Mouse (Mus musculus): ENCODE measurements around the gene Spns3. TPM values are rescaled to one million over a fixed set of nuclear protein-coding genes. Genes with fewer than 3 reads are reported as not detected.
A peak's percentile ranks its signal among the peaks of the same experiment; 100 is the strongest.

Gene Spns3
- total and polyA plus RNA-seq, 2 experiments from 2014 or later, result 0.22 TPM; not detected in 1

DNA sequence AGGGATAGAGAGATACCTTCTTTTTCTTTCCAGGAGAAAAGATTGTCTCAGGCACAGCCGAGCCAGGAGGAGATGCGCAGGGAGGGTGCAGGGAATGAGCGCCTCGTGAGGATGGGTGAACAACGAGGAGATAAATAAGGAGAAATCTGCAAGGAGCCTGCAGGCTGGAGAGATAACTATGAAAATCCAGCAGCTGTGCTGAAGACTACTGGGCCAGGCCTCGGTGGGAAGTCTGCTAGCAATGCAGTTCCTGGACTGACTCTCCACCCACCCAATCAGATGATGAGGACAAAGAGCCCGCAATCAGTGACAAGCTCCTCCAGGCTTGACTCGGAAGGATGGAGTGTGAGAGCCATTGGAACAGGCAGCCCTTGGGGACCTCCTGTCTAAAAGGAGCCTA is 48.1 kb downstream of the Spns3 start:
- Histone ChIP-seq H3K27ac (ENCODE audit: low read depth, low read length) (no peak overlapping the region), H3K4me1 (ENCODE audit: insufficient read depth, low read length) (no peaks in the 10 kb centered on the region; the same call in 1 of the 2 replicates), H3K4me3 (ENCODE audit: low read depth, low read length) (no peak overlapping the region), H3K36me3 (ENCODE audit: insufficient read depth, low read length) (no peaks in the 10 kb centered on the region), H3K9ac (replicated peaks; ENCODE audit: low read length, poor library complexity, severe bottlenecking) (no peak overlapping the region), H3K9me3 (ENCODE audit: low read length) (no peaks in the 10 kb centered on the region), H3K4me2 (ENCODE audit: low read depth, low read length, poor library complexity, severe bottlenecking) (no peak overlapping the region), H3K27me3 (ENCODE audit: insufficient read depth, low read length) (no peaks in the 10 kb centered on the region)
- 18% methylated on average over 8 of the region's 8 CpGs for WGBS
- ATAC-seq (ENCODE audit: low FRiP score) (no peak), DNase-seq (ENCODE audit: low spot score) (peak; percentile 48)
- TF ChIP-seq CTCF (IDR thresholded peaks at IDR 0.05), result no peak

DNA sequence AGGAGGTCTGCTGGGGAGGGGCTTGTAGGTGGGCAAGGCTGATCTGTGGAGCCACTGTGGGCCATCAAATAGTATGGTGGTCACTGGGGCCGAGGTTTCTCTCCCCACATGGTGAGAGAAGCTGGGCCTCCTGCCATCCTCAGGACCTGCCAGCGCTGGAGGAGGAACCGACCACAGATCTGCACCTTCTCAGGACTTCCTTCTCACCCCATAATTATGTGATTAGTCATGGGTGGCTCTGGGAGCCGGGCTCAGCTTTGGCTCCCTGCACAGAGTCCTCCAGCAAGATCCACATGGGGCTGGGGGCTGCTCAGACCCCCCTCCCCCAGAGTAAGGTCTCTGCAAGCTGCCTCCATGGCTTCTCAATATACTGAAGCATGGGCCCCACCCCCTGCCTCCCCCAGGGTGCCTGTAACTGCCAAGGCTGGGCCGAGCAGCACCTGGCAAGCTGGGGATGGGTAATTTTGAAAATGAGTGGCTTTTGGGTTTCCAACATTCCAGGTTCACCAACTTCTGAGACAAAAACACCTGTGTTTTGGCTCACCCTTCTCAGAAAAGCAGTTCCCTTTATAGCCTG is 48.8 kb downstream of the Spns3 start:
- no peak for DNase-seq (ENCODE audit: low spot score)
- Histone ChIP-seq H3K9ac (replicated peaks; ENCODE audit: low read length, poor library complexity, severe bottlenecking) (no peak overlapping the region), H3K27me3 (ENCODE audit: insufficient read depth, low read length) (no peaks in the 10 kb centered on the region), H3K4me1 (ENCODE audit: insufficient read depth, low read length) (no peaks in the 10 kb centered on the region; the same call in 1 of the 2 replicates), H3K4me3 (ENCODE audit: low read depth, low read length) (no peak overlapping the region), H3K9me3 (ENCODE audit: low read length) (no peaks in the 10 kb centered on the region), H3K36me3 (ENCODE audit: insufficient read depth, low read length) (no peaks in the 10 kb centered on the region), H3K27ac (ENCODE audit: low read depth, low read length) (no peak overlapping the region), H3K4me2 (ENCODE audit: low read depth, low read length, poor library complexity, severe bottlenecking) (no peak overlapping the region)
- no peak for ATAC-seq (ENCODE audit: low FRiP score)
- 31% methylated on average over 5 of the region's 5 CpGs for WGBS
- no peak for TF ChIP-seq CTCF (IDR thresholded peaks at IDR 0.05)

GRCm38 (mm10) chr11:72500139-72500538 is 50.2 kb downstream of the Spns3 start:
- H3K27me3 ChIP-seq (ENCODE audit: insufficient read depth, low read length), result no peaks in the 10 kb centered on the region
- TF ChIP-seq CTCF (IDR thresholded peaks at IDR 0.05), result no peak
- no peaks in the 10 kb centered on the region; the same call in 1 of the 2 replicates for H3K4me1 ChIP-seq (ENCODE audit: insufficient read depth, low read length)
- no peak overlapping the region for H3K4me2 ChIP-seq (ENCODE audit: low read depth, low read length, poor library complexity, severe bottlenecking)
- ATAC-seq (ENCODE audit: low FRiP score) (no peak), DNase-seq (ENCODE audit: low spot score) (no peak)
- no peak overlapping the region for H3K27ac ChIP-seq (ENCODE audit: low read depth, low read length)
- WGBS, result 94% methylated on average over 4 of the region's 4 CpGs
- no peak overlapping the region for H3K9ac ChIP-seq (replicated peaks; ENCODE audit: low read length, poor library complexity, severe bottlenecking)
- no peak overlapping the region for H3K4me3 ChIP-seq (ENCODE audit: low read depth, low read length)
- no peaks in the 10 kb centered on the region for H3K9me3 ChIP-seq (ENCODE audit: low read length)
- H3K36me3 ChIP-seq (ENCODE audit: insufficient read depth, low read length), result no peaks in the 10 kb centered on the region

DNA sequence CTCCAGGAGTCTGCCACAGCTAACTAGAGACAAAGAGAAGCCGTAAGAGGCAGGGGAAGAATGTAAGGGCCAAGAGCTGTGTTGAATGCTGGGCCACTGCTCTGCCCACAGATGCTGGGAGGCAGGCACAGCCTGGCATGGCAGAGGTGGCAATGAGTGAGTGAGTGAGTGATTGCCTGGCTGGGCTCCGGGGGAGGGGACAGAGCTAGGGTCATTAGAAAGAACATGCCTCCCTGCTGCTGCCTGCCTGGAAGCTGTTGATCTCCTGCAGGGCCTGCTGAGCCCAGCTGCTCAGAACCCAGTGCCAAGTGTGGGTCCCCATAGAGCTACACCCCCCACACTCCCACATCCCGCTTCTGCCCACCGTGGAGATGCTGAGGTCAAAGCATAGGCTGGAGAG is 52.9 kb downstream of the Spns3 start:
- ATAC-seq (ENCODE audit: low FRiP score) (no peak), DNase-seq (ENCODE audit: low spot score) (no peak)
- Histone ChIP-seq H3K36me3 (ENCODE audit: insufficient read depth, low read length) (no peaks in the 10 kb centered on the region), H3K4me3 (ENCODE audit: low read depth, low read length) (no peak overlapping the region), H3K27me3 (ENCODE audit: insufficient read depth, low read length) (no peaks in the 10 kb centered on the region), H3K9me3 (ENCODE audit: low read length) (no peaks in the 10 kb centered on the region), H3K9ac (replicated peaks; ENCODE audit: low read length, poor library complexity, severe bottlenecking) (no peak overlapping the region), H3K4me2 (ENCODE audit: low read depth, low read length, poor library complexity, severe bottlenecking) (no peak overlapping the region), H3K27ac (ENCODE audit: low read depth, low read length) (no peak overlapping the region), H3K4me1 (ENCODE audit: insufficient read depth, low read length) (no peaks in the 10 kb centered on the region)
- no peak for TF ChIP-seq CTCF (IDR thresholded peaks at IDR 0.05)
- WGBS, result 31% methylated on average over 4 of the region's 4 CpGs

DNA sequence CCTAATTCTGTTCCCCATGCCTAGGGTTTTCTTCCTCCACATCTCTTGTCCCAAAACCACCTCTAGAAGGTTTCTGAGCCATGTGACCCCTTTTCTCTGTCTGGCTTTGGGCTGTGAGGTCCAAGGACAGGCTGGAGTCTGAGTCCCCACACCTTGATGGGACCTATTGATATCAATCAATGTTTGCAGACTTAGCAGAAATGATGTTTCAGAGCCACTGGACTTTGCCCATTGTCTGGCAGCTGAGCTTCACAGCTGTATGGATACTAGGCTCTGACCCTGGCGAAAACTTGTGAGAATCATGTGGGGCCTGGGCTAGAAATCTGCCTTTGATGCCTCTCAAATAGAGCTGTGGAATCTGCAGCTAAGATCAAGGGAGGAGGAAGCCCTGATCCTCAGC is 53.5 kb downstream of the Spns3 start:
- ATAC-seq (ENCODE audit: low FRiP score), result no peak
- 63% methylated on average over 1 of the region's 1 CpGs for WGBS

GRCm38 (mm10) chr11:72496066-72496465 is 54.2 kb downstream of the Spns3 start:
- WGBS, result 75% methylated on average over 3 of the region's 3 CpGs
- Histone ChIP-seq H3K27ac (ENCODE audit: low read depth, low read length) (no peak overlapping the region), H3K4me2 (ENCODE audit: low read depth, low read length, poor library complexity, severe bottlenecking) (no peak overlapping the region), H3K9ac (replicated peaks; ENCODE audit: low read length, poor library complexity, severe bottlenecking) (no peak overlapping the region), H3K4me3 (ENCODE audit: low read depth, low read length) (no peak overlapping the region), H3K4me1 (ENCODE audit: insufficient read depth, low read length) (no peaks in the 10 kb centered on the region), H3K27me3 (ENCODE audit: insufficient read depth, low read length) (no peaks in the 10 kb centered on the region; the same call in 1 of the 2 replicates), H3K36me3 (ENCODE audit: insufficient read depth, low read length) (no peaks in the 10 kb centered on the region), H3K9me3 (ENCODE audit: low read length) (no peaks in the 10 kb centered on the region)
- no peak for ATAC-seq (ENCODE audit: low FRiP score)
- TF ChIP-seq CTCF (IDR thresholded peaks at IDR 0.05), result no peak
- no peak for DNase-seq (ENCODE audit: low spot score)

More for the DNA sequence above, 53.5 kb downstream of the Spns3 start:
- no peaks in the 10 kb centered on the region; the same call in 1 of the 2 replicates for H3K27me3 ChIP-seq (ENCODE audit: insufficient read depth, low read length)
- H3K36me3 ChIP-seq (ENCODE audit: insufficient read depth, low read length), result no peaks in the 10 kb centered on the region
- no peaks in the 10 kb centered on the region for H3K9me3 ChIP-seq (ENCODE audit: low read length)
- no peak overlapping the region for H3K4me2 ChIP-seq (ENCODE audit: low read depth, low read length, poor library complexity, severe bottlenecking)
- TF ChIP-seq CTCF (IDR thresholded peaks at IDR 0.05), result no peak
- no peak overlapping the region for H3K4me3 ChIP-seq (ENCODE audit: low read depth, low read length)
- H3K4me1 ChIP-seq (ENCODE audit: insufficient read depth, low read length), result no peaks in the 10 kb centered on the region
- no peak overlapping the region for H3K9ac ChIP-seq (replicated peaks; ENCODE audit: low read length, poor library complexity, severe bottlenecking)
- no peak overlapping the region for H3K27ac ChIP-seq (ENCODE audit: low read depth, low read length)
- DNase-seq (ENCODE audit: low spot score), result no peak

All from midbrain, postnatal 0 days (tissue).